ENCODE assay signal across 7 mouse cellular contexts in the genomic region with DNA sequence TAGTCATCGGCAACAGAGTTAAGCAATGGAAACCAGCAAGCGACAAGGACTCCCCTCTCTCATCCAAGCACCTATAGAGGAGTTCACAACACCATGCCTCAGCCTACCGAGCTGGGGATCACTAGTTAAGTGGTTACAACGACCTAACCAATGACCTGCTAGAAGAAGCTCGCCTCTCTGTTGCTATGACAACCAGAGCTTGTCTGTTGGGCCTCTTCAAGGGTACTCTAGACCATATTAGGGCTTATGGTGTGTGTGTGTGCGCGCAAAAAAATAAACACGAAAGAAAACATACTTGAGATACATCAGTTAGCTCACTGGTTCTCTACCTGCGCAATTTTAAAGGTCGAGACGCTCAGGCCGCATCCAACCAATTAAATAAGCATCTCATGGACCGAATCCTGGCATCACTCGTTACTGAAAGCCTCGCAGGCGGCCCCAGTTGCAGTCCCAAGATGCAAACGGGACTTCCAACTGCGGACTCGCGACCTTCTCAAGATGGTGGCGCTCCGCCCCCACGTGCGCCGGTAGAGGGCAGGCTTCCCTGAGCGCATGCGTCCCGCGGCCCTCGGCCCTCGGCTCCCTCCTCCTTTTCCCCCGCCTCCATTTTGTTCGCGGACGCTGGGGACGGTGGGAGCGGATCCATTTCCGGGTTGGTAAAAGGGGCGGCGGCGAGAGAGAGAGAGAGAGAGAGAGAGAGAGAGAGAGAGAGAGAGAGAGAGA. TPM values are rescaled to one million over a fixed set of nuclear protein-coding genes. Genes with fewer than 3 reads are reported as not detected.
DNase-seq lines count a peak whose midpoint lies in the region; ATAC-seq and TF ChIP-seq lines count a peak whose summit lies in the region.

Gene Wipf2 (plus strand): TSS at position 611 of the 723 bp plus-strand sequence.

- TF ChIP-seq POLR2A in small intestine, adult 2 months (IDR thresholded peaks at IDR 0.05; ENCODE audit: low read depth, low read length): peak; percentile 68

- peak within 1 kb of the TSS; percentile 91 for H3K9ac ChIP-seq in intestine, postnatal 0 days (ENCODE audit: low read depth, low read length)
- H3K9ac ChIP-seq in midbrain, embryonic 12.5 days (replicated peaks): peak within 1 kb of the TSS; percentile 79

- peak within 1 kb of the TSS; percentile 80 for H3K4me3 ChIP-seq in intestine, postnatal 0 days (ENCODE audit: low read depth, low read length)
- H3K4me3 ChIP-seq in midbrain, embryonic 12.5 days: peak within 1 kb of the TSS; percentile 69
- peak within 1 kb of the TSS; percentile 64 for H3K4me3 ChIP-seq in small intestine, adult 2 months (ENCODE audit: low read depth, low read length)

- whole genome bisulfite sequencing in intestine, postnatal 0 days: 5% methylated on average over 41 of the region's 41 CpGs
- WGBS in midbrain, embryonic 12.5 days: 7% methylated on average over 41 of the region's 41 CpGs
- 7% methylated on average over 41 of the region's 41 CpGs for WGBS in small intestine, adult 2 months

- ATAC-seq in intestine, postnatal 0 days: peak; percentile 88
- ATAC-seq in midbrain, embryonic 12.5 days (ENCODE audit: low FRiP score, low read depth): peak; percentile 89

- no peaks in the 10 kb centered on the region for H3K27me3 ChIP-seq in intestine, postnatal 0 days (replicated peaks; ENCODE audit: control insufficient read depth, insufficient read depth, low read length)
- peaks cover 3% of the 10 kb centered on the region; the same call in 1 of the 2 replicates for H3K27me3 ChIP-seq in midbrain, embryonic 12.5 days
- no peaks in the 10 kb centered on the region for H3K27me3 ChIP-seq in small intestine, adult 2 months (ENCODE audit: control insufficient read depth, insufficient read depth, low read length)

- DNase-seq in adrenal gland, adult 2 months: peak; percentile 97
- DNase-seq in embryo, embryonic 11.5 days (ENCODE audit: low read depth, low spot score): peak; percentile 97
- peak; percentile 94 to 96 for DNase-seq in gastrocnemius, postnatal 4 days (ENCODE audit: low spot score in 2 of 2)
- peak; percentile 98 for DNase-seq in left cerebral cortex, postnatal 4 days

- no peaks in the 10 kb centered on the region for H3K4me1 ChIP-seq in intestine, postnatal 0 days (replicated peaks; ENCODE audit: control insufficient read depth, insufficient read depth, low read length)
- H3K4me1 ChIP-seq in midbrain, embryonic 12.5 days: peaks cover 11% of the 10 kb centered on the region; the same call in 1 of the 2 replicates
- peaks cover 7% of the 10 kb centered on the region; the same call in 1 of the 2 replicates for H3K4me1 ChIP-seq in small intestine, adult 2 months (ENCODE audit: control insufficient read depth, insufficient read depth, insufficient read length, low read length)

- intact Hi-C loops in left cerebral cortex, postnatal 4 days (cut with DNase I): no loop called here

- TF ChIP-seq CTCF in intestine, postnatal 0 days (IDR thresholded peaks at IDR 0.05; ENCODE audit: low read depth): peak; percentile 90
- peak; percentile 62 for TF ChIP-seq CTCF in small intestine, adult 2 months (IDR thresholded peaks at IDR 0.05; ENCODE audit: extremely low read depth, insufficient read length, insufficient replicate concordance, low read depth, low read length)

- peak within 1 kb of the TSS; percentile 78 for H3K4me2 ChIP-seq in intestine, postnatal 0 days (replicated peaks; ENCODE audit: low read depth)
- peak within 1 kb of the TSS; percentile 70 for H3K4me2 ChIP-seq in midbrain, embryonic 12.5 days (replicated peaks)

- no peaks in the 10 kb centered on the region for H3K9me3 ChIP-seq in intestine, postnatal 0 days (ENCODE audit: control insufficient read depth)
- no peaks in the 10 kb centered on the region for H3K9me3 ChIP-seq in midbrain, embryonic 12.5 days

- H3K36me3 ChIP-seq in intestine, postnatal 0 days (ENCODE audit: control insufficient read depth, insufficient read depth): peaks cover 12% of the 10 kb centered on the region
- peaks cover 21% of the 10 kb centered on the region for H3K36me3 ChIP-seq in midbrain, embryonic 12.5 days
- peaks cover 10% of the 10 kb centered on the region; the same call in 1 of the 2 replicates for H3K36me3 ChIP-seq in small intestine, adult 2 months (ENCODE audit: control insufficient read depth, insufficient read depth, low read length)

- H3K27ac ChIP-seq in intestine, postnatal 0 days (ENCODE audit: low read depth, low read length): peak within 1 kb of the TSS; percentile 85
- H3K27ac ChIP-seq in midbrain, embryonic 12.5 days (replicated peaks): peak within 1 kb of the TSS; percentile 94
- H3K27ac ChIP-seq in small intestine, adult 2 months (ENCODE audit: insufficient read depth, low read depth, low read length): peak within 1 kb of the TSS; percentile 74

RNA-seq across cellular contexts. Expression of gene Wipf2, which starts in this region (rescaled TPM):
- 10 to 100 TPM; 15.6 to 23.7 TPM for total RNA-seq in adrenal gland, adult 2 months (2021)
- polyA plus RNA-seq in adrenal gland, adult 2 months (2012; rRNA removed): 8.9 and 13.4 TPM in 2 replicates
- 10 to 100 TPM in 1 of 2 experiments, 1 to 10 TPM in 1; 8.3 to 11.0 TPM for total RNA-seq in gastrocnemius, postnatal 4 days (2021)
- polyA plus RNA-seq in intestine, postnatal 0 days (2015; fragmentation: Nextera tagmentation; extraction: Ambion mirVana): 3.9 and 5.0 TPM in 2 replicates
- 10 to 100 TPM; 22.1 to 24.3 TPM for total RNA-seq in left cerebral cortex, postnatal 4 days (2021)
- polyA plus RNA-seq in midbrain, embryonic 12.5 days (2016; fragmentation: Nextera tagmentation; extraction: Ambion mirVana): 4.9 TPM in 2 replicates
- polyA plus RNA-seq in small intestine, adult 2 months (2012; rRNA removed): 11.4 and 27.3 TPM in 2 replicates

Comparison
In these comparisons a context has a peak if more than half of its experiments do, and no peak if none do; other contexts are left out.
1. Peak in every context shown above with its lines: DNase-seq, ATAC-seq, H3K4me3 ChIP-seq and H3K27ac ChIP-seq.